Mouse (Mus musculus) left cerebral cortex, adult 18-20 months (tissue): ENCODE data around the gene B3galt2. TPM values are rescaled to one million over a fixed set of nuclear protein-coding genes. Genes with fewer than 3 reads are reported as not detected.

Experiments used
- DNase-seq, 2 experiments: peaks; one replicate each; pipeline ENCODE4 v3.0.0; 2021 to 2022; ENCODE audit warnings: low spot score in 2 of 2, mixed read lengths in 1 of 2
- total RNA-seq, 2 experiments: library from RNA; stranded (reverse); gene quantifications; 2 replicates each; pipeline ENCODE4 v1.2.3; 2021

The B3galt2 gene
- total RNA-seq, 2 experiments from 2014 or later: 14.7 to 16.5 TPM

DNA sequence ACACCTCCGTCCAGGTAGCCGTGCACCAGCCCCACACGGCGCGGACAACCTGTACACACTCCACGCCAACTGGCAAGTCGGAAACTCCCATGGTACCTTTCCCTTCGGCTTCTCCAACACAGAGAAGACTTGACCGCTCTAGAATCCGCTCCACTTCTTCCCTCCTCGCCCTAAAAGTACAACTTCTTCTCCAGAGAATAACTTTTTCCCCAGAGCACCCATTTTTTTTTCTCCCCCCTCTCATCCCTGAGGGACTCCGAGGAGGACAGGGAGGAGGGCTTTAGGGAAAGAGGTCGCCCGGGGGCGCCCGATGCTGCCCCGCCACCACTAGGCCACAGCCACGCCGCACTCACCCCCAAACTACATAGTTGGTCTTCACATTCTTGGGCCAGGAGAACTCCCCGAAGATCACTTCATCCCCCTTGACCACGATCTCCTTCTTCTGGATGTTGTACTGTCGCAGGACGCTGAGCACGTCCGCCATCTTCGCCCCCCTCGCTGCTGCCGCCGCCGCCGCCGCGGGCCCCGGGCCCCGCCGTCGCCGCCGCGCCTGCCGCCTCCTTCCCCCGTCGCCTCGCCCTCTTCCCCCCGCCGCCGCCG is 61.8 kb downstream of the B3galt2 start:
- DNase-seq: peak in 1 of 2 experiments; percentile 33

GRCm38 (mm10) chr1:143702741-143703262 is 62.3 kb downstream of the B3galt2 start, which contains the start of gene Cdc73:
Gene Cdc73 (minus strand): TSS chr1:143702893.
- DNase-seq: peak; percentile 84 to 93

Other genes with a start within 250 kb of the B3galt2 start
- 10 to 100 TPM; 68.1 to 76.1 TPM for gene Cdc73, start 62.2 kb downstream of the B3galt2 start, total RNA-seq
- gene Glrx2, start 75.7 kb downstream of the B3galt2 start, total RNA-seq: 100 to 1,000 TPM; 114 to 117 TPM
- gene Trove2, start 136.4 kb downstream of the B3galt2 start, total RNA-seq: 10 to 100 TPM; 30.6 to 32.0 TPM
- gene Uchl5, start 136.6 kb downstream of the B3galt2 start, total RNA-seq: 10 to 100 TPM; 40.7 to 43.4 TPM